Mouse (Mus musculus): ENCODE data around the gene Oasl2. TPM values are rescaled to one million over a fixed set of nuclear protein-coding genes. Genes with fewer than 3 reads are reported as not detected.
"Not testable (repeated sequence)": the region's sequence is repeated elsewhere in the genome, so short reads cannot be mapped to it uniquely, and the experiment has no call there.

Oasl2 gene
- polyA plus RNA-seq (2012; rRNA removed) = 20.7 and 47.4 TPM in 2 replicates

GRCm38 (mm10) chr5:114896688-114897373 lies at the start of gene Oasl2:
Gene Oasl2, plus strand, starts transcription at chr5:114896936.
- no peak for DNase-seq (ENCODE audit: low read depth, low spot score)
- WGBS = 44% methylated on average over 13 of the region's 13 CpGs

- WGBS = 82% methylated on average over 20 of the region's 20 CpGs
- no peak for DNase-seq (ENCODE audit: low read depth, low spot score)
These were observed 45.0 kb upstream of the Oasl2 start for GRCm38 (mm10) chr5:114851565-114852236.

GRCm38 (mm10) chr5:114853364-114853763 lies 43.4 kb upstream of the Oasl2 start, which contains the start of gene 4930519G04Rik:
Gene 4930519G04Rik, plus strand, starts transcription at chr5:114853664.
- DNase-seq (ENCODE audit: low read depth, low spot score) = not testable (repeated sequence)
- 80% methylated on average over 3 of the region's 5 CpGs for WGBS

GRCm38 (mm10) chr5:114858582-114858981 lies 38.2 kb upstream of the Oasl2 start, which contains the start of gene Gm9936:
Gene Gm9936, minus strand, starts transcription at chr5:114858682.
- WGBS = 84% methylated on average over 12 of the region's 12 CpGs
- no peak for DNase-seq (ENCODE audit: low read depth, low spot score)

GRCm38 (mm10) chr5:114859253-114859652 lies 37.5 kb upstream of the Oasl2 start:
- DNase-seq (ENCODE audit: low read depth, low spot score) = peak; percentile 57
- 6% methylated on average over 18 of the region's 18 CpGs for WGBS

GRCm38 (mm10) chr5:114861730-114862129 lies 35.0 kb upstream of the Oasl2 start:
- no peak for DNase-seq (ENCODE audit: low read depth, low spot score)
- 21% methylated on average over 6 of the region's 6 CpGs for WGBS

- no peak for DNase-seq (ENCODE audit: low read depth, low spot score)
- 75% methylated on average over 7 of the region's 7 CpGs for WGBS
These were observed 31.9 kb upstream of the Oasl2 start for GRCm38 (mm10) chr5:114864813-114865212.

GRCm38 (mm10) chr5:114865279-114865678 lies 31.5 kb upstream of the Oasl2 start:
- DNase-seq (ENCODE audit: low read depth, low spot score) = no peak
- WGBS = 91% methylated on average over 12 of the region's 12 CpGs

GRCm38 (mm10) chr5:114875858-114876257 lies 20.9 kb upstream of the Oasl2 start:
- WGBS = 23% methylated on average over 6 of the region's 6 CpGs
- DNase-seq (ENCODE audit: low read depth, low spot score) = peak; percentile 24

- DNase-seq (ENCODE audit: low read depth, low spot score) = no peak
- WGBS = 64% methylated on average over 6 of the region's 6 CpGs
These were observed 20.4 kb upstream of the Oasl2 start for GRCm38 (mm10) chr5:114876331-114876730.

- DNase-seq (ENCODE audit: low read depth, low spot score) = no peak
- 68% methylated on average over 7 of the region's 7 CpGs for whole genome bisulfite sequencing
These were observed 19.2 kb upstream of the Oasl2 start for GRCm38 (mm10) chr5:114877487-114877886.

GRCm38 (mm10) chr5:114879399-114879798 lies 17.3 kb upstream of the Oasl2 start:
- 66% methylated on average over 13 of the region's 13 CpGs for WGBS
- no peak for DNase-seq (ENCODE audit: low read depth, low spot score)

GRCm38 (mm10) chr5:114882319-114882718 lies 14.4 kb upstream of the Oasl2 start:
- not testable (repeated sequence) for DNase-seq (ENCODE audit: low read depth, low spot score)
- WGBS = 86% methylated on average over 7 of the region's 7 CpGs

GRCm38 (mm10) chr5:114883022-114883421 lies 13.7 kb upstream of the Oasl2 start:
- 89% methylated on average over 11 of the region's 11 CpGs for WGBS

GRCm38 (mm10) chr5:114886801-114887200 lies 9.9 kb upstream of the Oasl2 start:
- 45% methylated on average over 6 of the region's 6 CpGs for WGBS

More at GRCm38 (mm10) chr5:114883022-114883421, 13.7 kb upstream of the Oasl2 start:
- DNase-seq (ENCODE audit: low read depth, low spot score) = no peak

GRCm38 (mm10) chr5:114888995-114889394 lies 7.7 kb upstream of the Oasl2 start:
- DNase-seq (ENCODE audit: low read depth, low spot score) = no peak

More at GRCm38 (mm10) chr5:114886801-114887200, 9.9 kb upstream of the Oasl2 start:
- no peak for DNase-seq (ENCODE audit: low read depth, low spot score)

GRCm38 (mm10) chr5:114895542-114895941 lies 1.2 kb upstream of the Oasl2 start:
- 91% methylated on average over 4 of the region's 4 CpGs for WGBS
- DNase-seq (ENCODE audit: low read depth, low spot score) = no peak

More at GRCm38 (mm10) chr5:114888995-114889394, 7.7 kb upstream of the Oasl2 start:
- 73% methylated on average over 2 of the region's 2 CpGs for WGBS

- DNase-seq (ENCODE audit: low read depth, low spot score) = peak; percentile 64
- WGBS = 2% methylated on average over 7 of the region's 7 CpGs
These were observed 648 bp downstream of the Oasl2 start for GRCm38 (mm10) chr5:114897374-114897793.

GRCm38 (mm10) chr5:114898857-114899256 lies 2.1 kb downstream of the Oasl2 start:
- 63% methylated on average over 7 of the region's 7 CpGs for WGBS
- no peak for DNase-seq (ENCODE audit: low read depth, low spot score)

- WGBS = 58% methylated on average over 1 of the region's 1 CpGs
- no peak for DNase-seq (ENCODE audit: low read depth, low spot score)
These were observed 5.7 kb downstream of the Oasl2 start for GRCm38 (mm10) chr5:114902413-114902812.
